Mouse (Mus musculus) bone marrow macrophage, adult 2 months (primary cell): Measurements from ENCODE around the gene Gm28308.

Experiments
- CTCF ChIP-seq: IDR thresholded peaks from 2 replicates; pipeline ENCODE4 v1.5.1; 2012; ENCODE audit warnings: low read depth, mild to moderate bottlenecking, low read length, moderate library complexity
- POLR2A ChIP-seq: IDR thresholded peaks from 2 replicates; pipeline ENCODE4 v1.6.1; 2012; ENCODE audit warnings: mild to moderate bottlenecking, low read depth, low read length, borderline replicate concordance

DNA sequence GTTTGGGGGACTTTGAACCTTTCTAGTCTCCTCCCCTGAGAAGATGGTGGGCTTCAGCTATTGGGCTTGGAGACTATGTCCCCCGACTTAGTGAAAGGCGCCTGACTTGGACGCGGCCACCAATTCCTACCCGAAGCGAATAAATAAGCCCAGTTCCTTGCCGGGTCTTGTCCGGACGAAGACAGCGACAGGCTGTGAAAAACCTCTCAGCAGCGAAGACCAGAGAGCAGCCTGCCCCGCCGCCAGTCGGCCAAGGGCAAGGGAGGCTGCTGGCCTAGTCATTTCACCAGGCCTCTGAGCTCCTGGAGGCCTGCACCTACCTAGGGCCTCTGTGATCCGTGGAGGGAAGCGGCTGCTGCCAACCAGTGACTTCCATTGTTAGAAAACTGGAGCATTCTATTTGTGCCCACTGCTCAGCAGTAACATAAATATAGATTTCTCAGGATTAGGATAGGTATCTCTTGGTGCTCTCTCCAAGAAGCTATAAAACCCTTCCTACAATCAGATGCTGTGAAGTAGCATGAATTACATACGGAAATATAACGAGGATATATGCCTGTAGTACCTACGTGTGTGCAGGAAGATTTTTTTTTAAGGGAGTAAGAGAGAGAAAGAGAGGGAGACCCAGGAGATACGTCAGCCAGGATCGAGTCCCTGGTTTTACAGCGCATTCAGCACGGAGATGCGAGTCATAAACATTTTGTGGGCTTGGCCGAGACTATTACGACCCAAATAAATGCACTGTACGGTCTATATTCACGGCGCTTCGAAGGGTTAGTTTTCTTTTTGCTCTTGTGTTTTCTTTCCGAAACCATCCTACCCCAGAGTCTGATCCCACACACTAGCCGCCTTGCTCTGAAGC, 7.1 kb upstream of the Gm28308 start:
- TF ChIP-seq CTCF (no peak), POLR2A (no peak)
